Mouse (Mus musculus): ENCODE data around the gene Mreg.

Mreg gene

GRCm38 (mm10) chr1:72226887-72227481, 14.9 kb upstream of the Mreg start:
- no peak for DNase-seq

GRCm38 (mm10) chr1:72226172-72226886, 14.2 kb upstream of the Mreg start:
- no peak for DNase-seq

GRCm38 (mm10) chr1:72225720-72226171, 13.6 kb upstream of the Mreg start:
- peak; percentile 81 to 85 for DNase-seq

- DNase-seq: no peak
These were observed 13.1 kb upstream of the Mreg start for GRCm38 (mm10) chr1:72225054-72225718.

- DNase-seq: peak; percentile 65 to 68
These were observed 7.9 kb upstream of the Mreg start for GRCm38 (mm10) chr1:72220008-72220407.

- DNase-seq: no peak
These were observed 7.0 kb upstream of the Mreg start for GRCm38 (mm10) chr1:72219116-72219515.

- no peak for DNase-seq
These were observed 6.5 kb upstream of the Mreg start for GRCm38 (mm10) chr1:72218626-72219025.

GRCm38 (mm10) chr1:72216761-72217160, 4.7 kb upstream of the Mreg start:
- no peak for DNase-seq

- no peak for DNase-seq
These were observed 3.1 kb upstream of the Mreg start for GRCm38 (mm10) chr1:72215174-72215573.

GRCm38 (mm10) chr1:72214470-72214961, 2.4 kb upstream of the Mreg start:
- peak; percentile 62 to 64 for DNase-seq

- DNase-seq: no peak
These were observed 1.8 kb upstream of the Mreg start for GRCm38 (mm10) chr1:72213954-72214353.

GRCm38 (mm10) chr1:72210803-72211679, 1.1 kb downstream of the Mreg start:
- DNase-seq: peak; percentile 30 to 58

GRCm38 (mm10) chr1:72208095-72208494, 4.0 kb downstream of the Mreg start:
- no peak for DNase-seq

GRCm38 (mm10) chr1:72205113-72205512, 7.0 kb downstream of the Mreg start:
- no peak for DNase-seq

GRCm38 (mm10) chr1:72203204-72203603, 8.9 kb downstream of the Mreg start:
- no peak for DNase-seq

GRCm38 (mm10) chr1:72202705-72203104, 9.4 kb downstream of the Mreg start:
- no peak for DNase-seq

GRCm38 (mm10) chr1:72202068-72202467, 10.0 kb downstream of the Mreg start:
- no peak for DNase-seq

GRCm38 (mm10) chr1:72201126-72201525, 11.0 kb downstream of the Mreg start:
- DNase-seq: no peak

- DNase-seq: no peak
These were observed 13.8 kb downstream of the Mreg start for GRCm38 (mm10) chr1:72198142-72198806.

GRCm38 (mm10) chr1:72196626-72197359, 15.3 kb downstream of the Mreg start:
- DNase-seq: no peak

- no peak for DNase-seq
These were observed 16.0 kb downstream of the Mreg start for GRCm38 (mm10) chr1:72196123-72196522.
